Mouse (Mus musculus): ENCODE measurements around the gene Kank3.
"Not testable (repeated sequence)": the region's sequence is repeated elsewhere in the genome, so short reads cannot be mapped to it uniquely, and the experiment has no call there.

Kank3 gene

DNA sequence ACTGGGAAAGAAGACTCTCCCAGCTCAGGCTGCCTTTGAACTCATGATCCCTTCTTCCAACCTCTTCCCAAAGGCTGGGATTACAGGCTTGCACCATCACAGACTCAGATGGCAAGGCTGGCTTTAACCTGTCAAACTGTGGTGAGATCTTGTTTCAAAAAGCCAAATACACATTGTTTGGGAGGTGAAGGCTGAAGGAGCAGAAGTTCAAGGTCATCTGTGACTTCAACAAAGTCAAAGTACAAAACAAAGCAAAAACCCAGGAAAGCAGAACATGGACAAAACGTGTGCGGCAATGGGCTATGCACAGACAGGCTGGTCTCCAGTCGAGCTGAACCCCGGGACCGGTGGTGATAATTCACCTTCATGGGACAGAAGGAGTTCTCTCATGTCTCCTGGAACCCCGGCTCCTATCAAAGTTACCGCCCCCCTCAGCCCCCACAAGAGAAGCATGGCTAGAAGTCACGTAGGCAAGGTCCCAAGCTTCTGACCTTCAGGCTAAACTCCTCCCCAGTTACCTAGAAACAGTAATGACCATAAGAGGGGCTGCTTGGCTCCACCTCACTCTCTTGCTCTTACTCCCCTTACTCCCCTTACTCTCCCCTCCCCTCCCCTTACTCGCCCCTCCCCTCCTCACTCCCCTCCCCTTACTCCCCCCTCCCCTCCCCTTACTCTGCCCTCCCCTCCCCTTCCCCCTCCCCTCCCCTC lies 3.0 kb upstream of the Kank3 start:
- no peak for DNase-seq (ENCODE audit: low spot score)

GRCm38 (mm10) chr17:33808192-33808591 lies 2.1 kb upstream of the Kank3 start:
- no peak for DNase-seq (ENCODE audit: low spot score)

GRCm38 (mm10) chr17:33811142-33811516 lies 810 bp downstream of the Kank3 start:
- no peak for DNase-seq (ENCODE audit: low spot score)

DNA sequence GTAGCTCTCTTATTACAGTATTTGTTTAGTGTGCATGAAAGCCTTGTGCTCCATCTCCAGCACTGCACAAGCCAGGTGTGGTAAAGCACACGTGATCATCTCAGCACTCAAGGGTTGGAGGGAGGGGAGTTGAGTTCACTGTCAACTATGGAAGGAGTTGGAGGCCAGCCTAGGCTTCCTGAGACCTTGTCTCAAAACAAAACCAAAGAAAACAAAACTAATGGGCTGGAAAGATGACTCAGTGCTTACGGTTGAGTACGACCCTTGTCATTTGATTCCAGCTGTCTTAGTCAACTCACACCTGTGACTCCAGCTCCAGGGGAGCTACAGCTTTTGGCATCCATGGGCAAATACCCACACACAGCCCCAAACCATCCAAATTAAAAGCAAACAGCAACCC lies 2.2 kb downstream of the Kank3 start:
- peak; percentile 62 for DNase-seq (ENCODE audit: low spot score)

DNA sequence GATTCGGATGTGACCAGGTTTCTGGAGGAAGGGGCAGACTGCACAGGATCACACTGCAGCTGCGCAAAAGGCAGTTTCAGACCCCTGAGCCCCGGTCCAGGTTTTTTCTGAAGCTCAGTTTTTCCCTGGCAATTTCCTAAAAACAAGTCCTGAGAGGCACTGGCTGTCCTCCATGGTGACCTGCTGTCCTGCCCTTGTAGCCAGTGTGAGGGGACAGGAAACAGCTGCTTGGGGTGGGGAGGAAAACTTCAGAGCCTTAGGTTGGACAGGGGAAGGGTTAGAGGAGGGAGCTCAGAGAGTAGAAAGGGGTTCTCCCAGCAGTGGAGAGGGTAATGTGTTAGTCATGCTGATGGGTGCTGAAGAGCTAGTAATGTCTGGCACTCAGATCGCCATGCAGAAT lies 2.7 kb downstream of the Kank3 start:
- DNase-seq (ENCODE audit: low spot score): no peak

DNA sequence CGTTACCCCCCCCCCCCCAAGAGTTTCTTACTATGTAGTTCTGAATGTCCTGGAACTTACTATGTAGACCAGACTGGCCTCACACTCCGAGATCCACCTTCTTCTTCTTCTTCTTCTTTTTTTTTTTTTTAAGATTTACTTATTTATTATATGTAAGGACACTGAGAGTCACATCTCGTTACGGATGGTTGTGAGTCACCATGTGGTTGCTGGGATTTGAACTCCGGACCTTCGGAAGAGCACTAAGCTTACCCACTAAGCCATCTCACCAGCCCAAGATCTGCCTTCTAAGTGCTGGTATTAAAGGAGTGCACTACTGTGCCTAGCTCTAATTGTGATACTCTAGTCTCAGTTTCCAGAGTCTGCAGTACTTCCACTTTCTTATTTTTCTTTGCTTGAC lies 5.1 kb downstream of the Kank3 start:
- DNase-seq (ENCODE audit: low spot score): no peak

DNA sequence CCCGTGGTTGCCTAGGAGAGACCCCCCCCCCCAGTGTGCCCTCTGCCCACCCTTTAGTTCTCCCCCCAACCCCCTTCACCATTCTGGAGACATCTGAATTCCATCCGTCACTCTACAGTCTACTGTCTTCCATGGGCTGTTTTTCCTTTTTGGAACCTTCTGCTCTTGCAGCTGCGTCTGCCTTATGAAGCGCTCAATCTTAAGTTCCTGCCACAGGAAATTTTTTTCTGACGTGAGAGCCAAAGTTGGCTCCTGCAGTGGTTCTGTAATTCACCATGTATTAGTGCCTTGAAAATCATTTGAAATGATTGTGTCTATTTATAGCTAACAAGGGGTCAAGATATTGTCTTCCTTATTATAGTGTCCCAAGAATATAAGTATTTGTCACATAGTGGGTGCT lies 6.3 kb downstream of the Kank3 start:
- no peak for DNase-seq (ENCODE audit: low spot score)

DNA sequence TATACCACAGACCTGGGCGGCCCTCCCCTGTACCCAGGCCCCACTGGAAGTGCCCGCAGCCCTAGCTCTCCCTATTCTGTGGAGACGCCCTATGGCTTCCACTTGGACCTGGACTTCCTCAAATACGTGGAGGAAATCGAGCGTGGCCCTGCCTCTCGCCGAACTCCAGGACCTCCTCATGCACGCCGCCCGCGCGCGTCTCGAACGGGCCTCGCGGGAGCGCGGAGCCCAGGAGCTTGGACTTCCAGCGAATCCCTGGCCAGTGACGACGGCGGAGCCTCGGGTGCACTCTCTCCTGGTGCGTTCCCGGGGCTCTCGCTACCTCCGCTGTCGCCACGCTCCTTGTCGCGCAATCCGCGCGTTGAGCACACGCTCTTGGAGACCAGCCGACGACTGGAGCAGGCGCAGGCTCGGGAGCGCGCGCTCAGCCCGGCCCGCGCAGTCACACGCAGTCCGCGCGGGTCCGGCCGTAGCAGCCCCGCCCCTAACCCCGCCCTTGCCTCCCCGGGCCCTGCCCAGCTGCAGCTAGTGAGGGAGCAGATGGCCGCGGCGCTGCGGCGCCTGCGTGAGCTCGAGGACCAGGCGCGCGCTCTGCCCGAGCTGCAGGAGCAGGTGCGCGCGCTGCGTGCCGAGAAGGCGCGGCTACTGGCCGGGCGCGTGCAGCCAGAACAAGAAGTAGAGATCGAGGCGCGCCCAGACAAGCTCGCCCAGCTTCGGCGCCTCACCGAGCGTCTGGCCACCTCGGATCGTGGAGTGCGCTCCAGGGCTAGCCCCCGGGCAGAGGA lies 7.1 kb downstream of the Kank3 start:
- peak; percentile 91 for DNase-seq (ENCODE audit: low spot score)

- no peak for DNase-seq (ENCODE audit: low spot score)
Measured at GRCm38 (mm10) chr17:33817969-33818643, 7.8 kb downstream of the Kank3 start.

GRCm38 (mm10) chr17:33822436-33822959 lies 12.2 kb downstream of the Kank3 start:
- no peak for DNase-seq (ENCODE audit: low spot score)

GRCm38 (mm10) chr17:33823171-33823570 lies 12.9 kb downstream of the Kank3 start:
- not testable (repeated sequence) for DNase-seq (ENCODE audit: low spot score)

DNA sequence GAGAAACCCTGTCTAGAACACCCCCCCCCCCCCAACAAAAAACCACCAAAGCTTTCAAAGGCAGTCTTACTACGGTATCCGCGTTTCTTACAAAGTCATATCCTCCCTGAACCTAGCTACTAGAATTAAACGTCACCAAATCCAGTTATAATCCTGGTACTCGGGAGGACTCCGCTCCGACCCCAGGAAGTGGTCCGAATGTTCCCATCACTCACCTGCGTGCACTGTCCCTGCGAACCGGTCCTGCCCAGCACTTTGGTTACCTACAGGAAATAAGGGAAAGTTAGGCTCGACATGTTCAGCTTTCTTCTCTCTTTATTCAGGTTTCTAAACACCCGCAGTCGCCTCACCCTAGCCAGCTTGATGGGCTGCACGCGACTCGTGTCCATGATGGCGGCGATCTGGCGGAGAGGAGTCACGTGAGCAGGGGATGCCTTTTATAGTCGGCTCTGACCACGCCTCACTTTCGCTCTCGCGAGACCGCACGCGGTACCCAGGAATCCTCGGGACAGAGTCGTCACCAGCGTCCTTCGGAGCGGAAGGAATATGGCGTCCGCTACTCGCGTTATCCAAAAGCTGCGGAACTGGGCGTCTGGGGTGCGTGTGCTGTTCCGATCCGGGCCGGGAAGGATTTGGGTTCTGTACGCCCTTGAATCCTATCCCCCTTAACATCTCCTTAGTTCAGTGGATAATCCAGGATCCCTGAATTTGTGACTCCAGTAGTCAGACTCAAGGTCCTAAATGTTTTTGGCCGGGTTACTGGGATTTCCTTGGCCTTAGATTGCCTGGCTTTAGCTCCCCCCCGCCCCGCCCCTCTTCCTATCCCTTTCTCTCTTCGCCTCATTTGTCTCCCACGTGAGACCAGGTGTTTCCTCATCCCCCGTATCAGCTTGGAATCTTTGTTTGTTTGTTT lies 14.0 kb downstream of the Kank3 start, which contains the start of the genes Rps28 and Ndufa7:
Gene Rps28, minus strand, starts transcription at position 479 of the 913 bp plus-strand sequence.
Gene Ndufa7, plus strand, starts transcription at position 489 of the 913 bp plus-strand sequence.
- peak; percentile 98 for DNase-seq (ENCODE audit: low spot score)

- not testable (repeated sequence) for DNase-seq (ENCODE audit: low spot score)
Measured at GRCm38 (mm10) chr17:33824997-33825330, 14.6 kb downstream of the Kank3 start.

DNA sequence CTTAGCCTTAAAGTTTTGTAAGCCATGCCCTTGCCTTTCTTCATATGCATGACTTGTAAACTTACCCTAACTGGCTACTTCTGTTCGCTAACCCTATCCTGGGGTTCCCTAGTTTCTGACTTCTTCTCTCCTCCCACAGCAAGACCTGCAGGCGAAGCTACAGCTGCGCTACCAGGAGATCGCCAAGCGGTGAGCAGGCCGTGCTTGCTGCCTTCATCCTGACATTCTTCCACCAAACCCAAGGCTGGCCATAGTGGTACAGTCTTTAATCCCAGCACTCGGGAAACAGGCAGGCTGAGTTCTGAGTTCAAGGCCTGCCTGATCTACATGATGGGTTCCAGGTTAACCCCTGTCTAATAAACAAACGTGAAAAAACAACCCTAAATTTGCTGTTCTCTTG lies 15.1 kb downstream of the Kank3 start:
- no peak for DNase-seq (ENCODE audit: low spot score)

DNA sequence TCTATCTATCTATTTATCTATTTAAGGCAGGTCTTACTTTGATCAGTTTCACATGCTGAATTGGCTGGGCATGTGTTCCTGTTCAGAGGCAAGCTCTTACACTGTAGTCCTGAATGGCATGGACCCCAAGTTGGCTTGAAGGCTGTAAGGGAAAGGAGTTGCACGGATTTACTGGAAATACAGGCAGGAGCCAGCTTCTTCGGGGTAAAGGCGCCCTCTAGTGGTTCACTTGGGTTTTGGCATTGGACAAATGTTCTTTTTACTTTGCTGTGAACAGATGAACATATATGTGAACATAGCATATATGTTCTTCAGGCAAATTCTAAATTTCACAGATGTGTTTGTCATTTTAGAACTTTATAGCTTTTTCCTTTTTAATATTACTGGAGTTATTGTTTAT lies 16.5 kb downstream of the Kank3 start:
- peak; percentile 86 for DNase-seq (ENCODE audit: low spot score)

DNA sequence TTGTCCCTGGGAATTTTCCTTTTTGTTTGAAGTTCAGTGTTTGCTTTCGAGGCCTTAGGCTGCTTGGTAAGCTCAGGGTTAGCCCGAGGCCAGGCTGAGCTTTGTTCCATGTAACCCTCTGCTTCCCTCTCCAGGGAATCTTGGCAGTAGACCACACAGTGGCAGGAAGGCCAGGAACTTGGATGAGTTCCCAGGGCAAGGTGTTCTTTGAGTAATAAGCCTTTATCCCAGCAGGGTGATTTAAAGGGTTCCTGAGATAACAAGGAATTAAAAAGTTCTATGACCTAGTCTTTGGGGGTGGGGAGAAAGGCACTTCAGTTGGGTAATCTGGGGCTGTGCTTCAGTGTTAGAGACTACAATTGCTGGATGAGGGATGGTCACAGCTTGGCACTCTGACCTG lies 18.6 kb downstream of the Kank3 start:
- DNase-seq (ENCODE audit: low spot score): peak; percentile 76

GRCm38 (mm10) chr17:33829561-33829960 lies 19.2 kb downstream of the Kank3 start:
- DNase-seq (ENCODE audit: low spot score): no peak

DNA sequence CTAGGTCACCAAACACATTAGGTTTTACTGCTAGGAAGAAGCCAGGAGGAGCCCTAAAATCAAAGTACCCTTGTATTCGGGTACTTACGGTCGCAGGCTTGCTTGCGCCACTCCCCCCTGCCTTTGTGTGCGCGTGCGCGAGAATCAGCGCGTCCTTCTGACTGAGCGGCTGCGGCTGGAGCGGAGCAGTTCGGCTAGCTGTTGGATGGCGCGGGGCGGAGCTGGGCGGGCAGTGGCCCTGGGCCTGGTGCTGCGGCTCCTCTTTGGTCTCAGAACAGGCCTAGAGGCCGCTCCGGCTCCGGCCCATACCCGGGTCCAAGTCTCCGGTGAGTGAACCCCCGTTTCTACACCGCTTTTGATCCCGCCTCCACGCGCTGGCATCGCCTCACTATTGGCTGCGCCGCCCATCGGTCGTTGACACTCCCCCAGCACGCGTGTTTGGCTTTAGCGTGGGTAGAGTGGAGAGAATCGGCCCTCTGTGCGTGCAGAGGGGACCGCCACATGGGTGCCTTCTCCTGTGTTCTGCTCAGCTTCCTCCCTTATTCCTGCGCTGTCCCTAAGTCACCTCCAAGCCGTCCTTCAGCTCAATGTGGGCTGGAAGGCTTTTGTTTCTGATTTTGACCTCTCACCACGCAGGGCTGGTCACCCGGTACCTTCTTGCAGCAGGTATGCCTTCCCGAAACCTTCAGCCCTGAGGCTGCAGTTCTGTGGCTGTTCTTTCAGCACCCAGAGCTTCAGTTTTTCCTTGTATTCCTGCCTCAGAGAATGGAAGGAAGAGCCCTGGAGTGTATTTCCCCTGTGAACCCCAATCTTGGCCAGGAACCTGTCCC lies 32.9 kb downstream of the Kank3 start, which contains the start of gene Cd320:
Gene Cd320, plus strand, starts transcription at position 126 of the 830 bp plus-strand sequence.
- DNase-seq (ENCODE audit: low spot score): peak; percentile 97

DNA sequence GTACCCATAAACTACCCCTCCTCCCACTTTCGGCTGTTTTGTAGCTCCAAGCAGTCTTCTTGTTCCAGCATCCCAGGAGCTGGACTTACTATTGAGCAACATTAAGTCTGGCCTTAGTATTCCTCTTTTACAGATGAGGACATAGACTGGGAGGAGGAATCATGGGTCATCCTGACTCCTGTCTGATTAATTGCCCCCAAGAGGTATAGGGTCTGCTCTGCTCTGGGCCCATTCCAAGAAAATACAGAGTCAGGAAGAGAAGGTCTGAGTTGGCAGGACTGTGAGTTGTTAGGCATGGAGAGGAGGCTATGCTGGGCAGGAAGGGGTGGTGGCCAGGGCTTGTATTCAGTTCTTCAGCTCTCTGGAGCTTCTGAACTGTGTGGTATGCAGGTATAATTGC lies 33.9 kb downstream of the Kank3 start:
- no peak for DNase-seq (ENCODE audit: low spot score)

- DNase-seq (ENCODE audit: low spot score): no peak
Measured at GRCm38 (mm10) chr17:33848139-33848538, 37.8 kb downstream of the Kank3 start.

- DNase-seq (ENCODE audit: low spot score): no peak
Measured at GRCm38 (mm10) chr17:33851331-33851730, 41.0 kb downstream of the Kank3 start.
